Mouse (Mus musculus): ENCODE measurements around the gene Krt80.

- no peak for TF ChIP-seq FLI1 (IDR thresholded peaks at IDR 0.05; ENCODE audit: low read length)
- TF ChIP-seq GATA1 (IDR thresholded peaks at IDR 0.05; ENCODE audit: borderline replicate concordance, low read length), result no peak
Measured at GRCm38 (mm10) chr15:101329564-101329892, 40.4 kb downstream of the Krt80 start.

All from megakaryocyte, embryonic 14.5 days (primary cell).